Mouse (Mus musculus): ENCODE measurements at regions not wholly inside any gene's neighbourhood (a gene's known extent, or its start where the extent isn't known, plus 50 kb on each side); places are given as distances from the start of the nearest gene placed in this dataset.

DNA sequence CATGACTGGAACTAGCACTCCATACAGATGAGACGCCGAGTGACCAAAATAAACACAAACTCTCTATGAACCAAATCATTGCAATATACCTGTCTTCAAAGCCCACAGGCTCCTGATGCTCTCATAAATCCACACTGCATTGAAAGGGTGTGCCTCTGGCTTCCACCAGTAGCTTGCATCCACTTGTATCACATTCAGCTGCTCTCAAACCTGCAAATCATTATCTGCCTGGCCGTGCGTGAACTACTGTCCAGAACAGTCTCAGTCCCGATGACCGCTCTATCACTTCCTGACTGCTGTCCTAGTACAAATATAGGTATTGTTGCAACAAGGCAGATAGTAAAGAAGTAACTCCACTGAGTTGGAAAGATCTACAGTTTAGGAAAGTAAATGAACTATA is 77.9 kb upstream of the Tsc22d2 start:
- 82% methylated on average over 6 of the region's 6 CpGs for WGBS
- Histone ChIP-seq H3K4me3 (ENCODE audit: low read depth, low read length) (no peak overlapping the region), H3K4me1 (ENCODE audit: control insufficient read depth, insufficient read depth, low read length) (no peaks in the 10 kb centered on the region), H3K36me3 (ENCODE audit: control insufficient read depth, insufficient read depth, low read length) (no peaks in the 10 kb centered on the region), H3K9ac (replicated peaks; ENCODE audit: low read depth, low read length) (no peak overlapping the region), H3K4me2 (replicated peaks; ENCODE audit: low read depth, low read length) (no peak overlapping the region), H3K27me3 (ENCODE audit: control insufficient read depth, insufficient read depth, low read length) (no peaks in the 10 kb centered on the region), H3K9me3 (ENCODE audit: control insufficient read depth, low read depth, low read length) (no peaks in the 10 kb centered on the region), H3K27ac (ENCODE audit: low read length) (no peak overlapping the region)
- ATAC-seq (ENCODE audit: insufficient number of reproducible peaks, insufficient read depth, low FRiP score, low read depth): no peak

DNA sequence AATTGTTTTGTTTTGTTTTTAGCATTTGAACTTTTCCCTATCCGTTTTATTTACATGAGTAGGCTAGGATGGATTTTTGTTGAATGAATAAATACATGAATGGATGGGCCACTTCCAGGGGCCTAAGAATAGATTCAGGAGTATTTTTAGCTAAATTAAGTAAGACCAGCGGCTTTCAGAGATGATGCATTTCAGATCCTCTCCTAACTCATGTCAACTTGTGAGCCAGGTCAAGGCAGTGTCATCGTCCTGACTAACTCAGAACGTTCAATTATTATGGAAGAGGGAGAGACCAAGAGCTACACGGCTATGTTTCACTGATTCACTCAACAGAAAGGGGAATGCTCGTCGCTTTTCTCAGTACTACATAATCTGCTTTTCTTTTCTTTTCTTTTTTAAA is 75.5 kb upstream of the Tsc22d2 start:
- Histone ChIP-seq H3K4me3 (ENCODE audit: low read depth, low read length) (no peak overlapping the region), H3K9ac (replicated peaks; ENCODE audit: low read depth, low read length) (no peak overlapping the region), H3K36me3 (ENCODE audit: control insufficient read depth, insufficient read depth, low read length) (no peaks in the 10 kb centered on the region), H3K9me3 (ENCODE audit: control insufficient read depth, low read depth, low read length) (no peaks in the 10 kb centered on the region), H3K27me3 (ENCODE audit: control insufficient read depth, insufficient read depth, low read length) (no peaks in the 10 kb centered on the region), H3K27ac (ENCODE audit: low read length) (no peak overlapping the region), H3K4me1 (ENCODE audit: control insufficient read depth, insufficient read depth, low read length) (no peaks in the 10 kb centered on the region), H3K4me2 (replicated peaks; ENCODE audit: low read depth, low read length) (no peak overlapping the region)
- WGBS: 76% methylated on average over 7 of the region's 7 CpGs
- ATAC-seq (ENCODE audit: insufficient number of reproducible peaks, insufficient read depth, low FRiP score, low read depth): no peak

DNA sequence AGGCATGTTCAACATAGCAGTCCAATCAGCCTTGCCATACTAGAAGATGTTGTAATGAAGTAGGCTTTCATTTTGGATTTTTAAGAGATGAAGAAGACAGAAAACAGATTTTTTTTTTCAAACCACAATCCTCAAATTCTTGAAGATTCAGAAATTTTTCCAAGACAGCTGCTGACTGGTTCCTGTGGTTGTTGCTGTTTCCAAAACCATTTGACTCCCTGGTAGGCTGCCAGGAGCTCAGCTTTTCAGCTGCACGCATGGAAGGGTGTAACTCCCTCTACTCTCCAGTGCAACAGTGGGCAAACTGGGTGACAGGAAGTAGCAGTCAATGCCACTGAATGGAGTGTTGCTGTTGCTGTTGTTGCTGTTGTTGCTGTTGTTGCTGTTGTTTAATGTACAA is 72.4 kb upstream of the Tsc22d2 start:
- 62% methylated on average over 1 of the region's 1 CpGs for WGBS
- Histone ChIP-seq H3K36me3 (ENCODE audit: control insufficient read depth, insufficient read depth, low read length) (no peaks in the 10 kb centered on the region), H3K27me3 (ENCODE audit: control insufficient read depth, insufficient read depth, low read length) (no peaks in the 10 kb centered on the region), H3K9ac (replicated peaks; ENCODE audit: low read depth, low read length) (no peak overlapping the region), H3K27ac (ENCODE audit: low read length) (no peak overlapping the region), H3K9me3 (ENCODE audit: control insufficient read depth, low read depth, low read length) (no peaks in the 10 kb centered on the region), H3K4me3 (ENCODE audit: low read depth, low read length) (no peak overlapping the region), H3K4me1 (ENCODE audit: control insufficient read depth, insufficient read depth, low read length) (no peaks in the 10 kb centered on the region), H3K4me2 (replicated peaks; ENCODE audit: low read depth, low read length) (no peak overlapping the region)
- ATAC-seq (ENCODE audit: insufficient number of reproducible peaks, insufficient read depth, low FRiP score, low read depth): no peak

DNA sequence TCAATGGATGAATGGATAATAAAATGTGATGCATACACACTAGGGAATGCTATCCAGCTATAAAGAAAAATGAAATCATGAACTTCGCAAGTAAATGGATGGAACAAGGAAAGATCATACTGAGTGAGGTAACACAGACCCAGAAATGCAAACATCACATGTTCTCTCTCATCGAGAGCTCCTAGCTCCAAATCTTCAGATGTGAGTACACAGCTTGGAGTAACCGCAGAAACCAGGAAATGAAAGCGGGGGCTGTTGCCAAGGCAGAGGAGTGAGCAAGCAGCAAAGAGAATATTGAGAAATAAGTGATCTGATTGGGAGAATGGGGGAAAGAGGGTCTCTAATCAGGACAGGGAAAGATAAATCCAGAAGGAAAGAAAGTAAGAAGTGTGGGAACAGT is 52.0 kb upstream of the Tsc22d2 start:
- 80% methylated on average over 4 of the region's 4 CpGs for WGBS
- no peaks in the 10 kb centered on the region for H3K9me3 ChIP-seq (ENCODE audit: control insufficient read depth, low read depth, low read length)
- H3K4me1 ChIP-seq (ENCODE audit: control insufficient read depth, insufficient read depth, low read length): no peaks in the 10 kb centered on the region
- no peak overlapping the region for H3K9ac ChIP-seq (replicated peaks; ENCODE audit: low read depth, low read length)
- H3K27ac ChIP-seq (ENCODE audit: low read length): no peak overlapping the region
- no peak overlapping the region for H3K4me3 ChIP-seq (ENCODE audit: low read depth, low read length)
- H3K36me3 ChIP-seq (ENCODE audit: control insufficient read depth, insufficient read depth, low read length): no peaks in the 10 kb centered on the region
- no peak for ATAC-seq (ENCODE audit: insufficient number of reproducible peaks, insufficient read depth, low FRiP score, low read depth)
- no peaks in the 10 kb centered on the region for H3K27me3 ChIP-seq (ENCODE audit: control insufficient read depth, insufficient read depth, low read length)
- H3K4me2 ChIP-seq (replicated peaks; ENCODE audit: low read depth, low read length): no peak overlapping the region

DNA sequence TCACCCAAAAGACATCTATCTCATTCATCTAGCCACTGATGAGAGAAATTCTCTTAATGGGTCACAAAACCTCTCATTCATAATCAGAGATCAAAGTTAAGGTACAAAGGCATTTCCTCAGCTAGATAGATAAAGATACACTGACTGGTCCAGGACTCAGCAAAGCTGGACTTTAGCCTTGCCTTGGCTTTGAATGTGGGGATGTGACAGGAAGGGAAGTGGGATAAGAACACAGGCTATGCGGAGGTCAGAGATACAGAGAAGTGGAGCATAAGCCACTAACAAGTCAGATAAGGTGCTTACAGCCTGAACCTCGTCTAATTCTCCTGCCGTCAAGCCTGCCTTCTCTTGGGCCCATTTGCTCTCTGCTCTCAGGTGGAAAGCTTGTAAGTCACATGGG is 50.0 kb upstream of the Tsc22d2 start:
- Histone ChIP-seq H3K36me3 (ENCODE audit: control insufficient read depth, insufficient read depth, low read length) (no peaks in the 10 kb centered on the region), H3K27me3 (ENCODE audit: control insufficient read depth, insufficient read depth, low read length) (no peaks in the 10 kb centered on the region), H3K4me2 (replicated peaks; ENCODE audit: low read depth, low read length) (no peak overlapping the region), H3K9ac (replicated peaks; ENCODE audit: low read depth, low read length) (no peak overlapping the region), H3K9me3 (ENCODE audit: control insufficient read depth, low read depth, low read length) (no peaks in the 10 kb centered on the region), H3K4me1 (ENCODE audit: control insufficient read depth, insufficient read depth, low read length) (no peaks in the 10 kb centered on the region), H3K27ac (ENCODE audit: low read length) (no peak overlapping the region), H3K4me3 (ENCODE audit: low read depth, low read length) (no peak overlapping the region)
- ATAC-seq (ENCODE audit: insufficient number of reproducible peaks, insufficient read depth, low FRiP score, low read depth): no peak
- 69% methylated on average over 3 of the region's 3 CpGs for WGBS
